Mouse (Mus musculus) liver, embryonic 14.5 days (tissue): Measurements from ENCODE around the gene Acin1. TPM values are rescaled to one million over a fixed set of nuclear protein-coding genes. Genes with fewer than 3 reads are reported as not detected.

ENCODE experiments used
- ATAC-seq: fragments of 200-750 bp; cut with Nextera tagmentation; 2 replicates; pipeline ENCODE4 v1.8.0; 2017; ENCODE audit warnings: moderate number of reproducible peaks, mild to moderate bottlenecking, moderate library complexity; ENCODE audit not compliant: insufficient read depth
- DNase-seq, 3 experiments: peaks; one replicate each; pipeline ENCODE4 v3.0.0-alpha.2; 2012 to 2013; ENCODE audit warnings: low read depth in 3 of 3, low spot score in 3 of 3
- H3K27ac ChIP-seq: fragments of 300-500 bp; sonication (generic); 2 replicates; pipeline ENCODE4 v1.5.1; 2014; ENCODE audit warnings: moderate library complexity, mild to moderate bottlenecking, control low read depth, inconsistent platforms
- H3K27me3 ChIP-seq: fragments of 300-500 bp; sonication (generic); 2 replicates; pipeline ENCODE4 v1.6.1; 2014; ENCODE audit warnings: mild to moderate bottlenecking, low read length, moderate library complexity; ENCODE audit not compliant: control insufficient read depth, insufficient read depth
- H3K36me3 ChIP-seq: fragments of 300-500 bp; sonication (generic); replicated peaks from 2 replicates; pipeline ENCODE4 v1.6.1; 2014; ENCODE audit warnings: low read depth; ENCODE audit not compliant: control insufficient read depth, insufficient read depth
- H3K4me1 ChIP-seq, 2 experiments: fragments of 200-500 bp in 1 of 2; fragments of 300-500 bp in 1 of 2; sonication (generic) in 1 of 2; replicated peaks; 2 replicates each; pipeline ENCODE4 v1.6.1; 2012 to 2014; ENCODE audit warnings: antibody characterized with exemption in 1 of 2, inconsistent platforms in 1 of 2, low read length in 1 of 2; ENCODE audit not compliant: control insufficient read depth in 2 of 2, insufficient read depth in 2 of 2
- H3K4me2 ChIP-seq: fragments of 300-500 bp; sonication (generic); 2 replicates; pipeline ENCODE4 v1.6.1; 2014; ENCODE audit warnings: low read depth, mild to moderate bottlenecking, control low read depth, moderate library complexity
- H3K4me3 ChIP-seq, 2 experiments: fragments of 200-500 bp in 1 of 2; fragments of 300-500 bp in 1 of 2; sonication (generic) in 1 of 2; 2 replicates each; pipeline ENCODE4 v1.5.1; 2012 to 2014; ENCODE audit warnings: low read depth in 2 of 2, low read length in 2 of 2, mild to moderate bottlenecking in 2 of 2, control low read depth in 1 of 2, inconsistent platforms in 1 of 2, moderate library complexity in 1 of 2; ENCODE audit not compliant: insufficient read depth in 1 of 2
- H3K9ac ChIP-seq: fragments of 300-500 bp; sonication (generic); replicated peaks from 2 replicates; pipeline ENCODE4 v1.6.1; 2014; ENCODE audit warnings: mild to moderate bottlenecking, control low read depth, moderate library complexity
- H3K9me3 ChIP-seq: fragments of 300-500 bp; sonication (generic); 2 replicates; pipeline ENCODE4 v1.6.1; 2016; ENCODE audit warnings: low read length, mixed read lengths; ENCODE audit not compliant: control insufficient read depth
- CTCF ChIP-seq: IDR thresholded peaks from 2 replicates; pipeline ENCODE4 v1.5.1; 2016; ENCODE audit warnings: antibody characterized with exemption, low read depth, control low read depth
- EP300 ChIP-seq: IDR thresholded peaks from 2 replicates; pipeline ENCODE4 v1.6.1; 2016; ENCODE audit warnings: antibody characterized with exemption, low read depth
- WGBS: fragments of 180-500 bp; shearing (Covaris S2); extraction: QIAGEN DNeasy Blood & Tissue Kit; methylation state at CpG from one replicate; pipeline ENCODE4 v1.1.7; 2014; ENCODE audit not compliant: insufficient replicate concordance; 5-methylcytosine and 5-hydroxymethylcytosine counted together
- polyA plus RNA-seq, 2 experiments: library from polyadenylated mRNA; depleted of rRNA in 1 of 2; stranded (reverse) in 1 of 2; unstranded in 1 of 2; fragments of >200 nt; fragmentation: Nextera tagmentation in 1 of 2; extraction: Ambion mirVana in 1 of 2; gene quantifications; 2 replicates each; pipeline versions ENCODE4 v1.2.1 to v1.2.3; 2012 to 2014

The Acin1 gene
- polyA plus RNA-seq, 2 experiments, result 43.2 to 64.5 TPM

GRCm38 (mm10) chr14:54634182-54634581 is 52.5 kb downstream of the Acin1 start:
- no peak for ATAC-seq
- TF ChIP-seq CTCF (peak; percentile 39), EP300 (no peak)
- no peaks in the 10 kb centered on the region for H3K9me3 ChIP-seq
- H3K4me2 ChIP-seq, result no peak overlapping the region
- no peaks in the 10 kb centered on the region for H3K27me3 ChIP-seq
- DNase-seq, result no peak
- 62% methylated on average over 4 of the region's 4 CpGs for WGBS
- no peak overlapping the region for H3K27ac ChIP-seq
- no peak overlapping the region for H3K9ac ChIP-seq
- no peaks in the 10 kb centered on the region for H3K4me1 ChIP-seq
- H3K4me3 ChIP-seq, result no peak overlapping the region
- H3K36me3 ChIP-seq, result no peaks in the 10 kb centered on the region

- TF ChIP-seq EP300 (no peak), CTCF (no peak)
- no peak overlapping the region for H3K9ac ChIP-seq
- DNase-seq, result no peak
- H3K9me3 ChIP-seq, result no peaks in the 10 kb centered on the region
- H3K36me3 ChIP-seq, result no peaks in the 10 kb centered on the region
- no peak overlapping the region for H3K4me2 ChIP-seq
- no peak overlapping the region for H3K4me3 ChIP-seq
- no peaks in the 10 kb centered on the region for H3K4me1 ChIP-seq
- ATAC-seq, result no peak
- H3K27me3 ChIP-seq, result no peaks in the 10 kb centered on the region
- 88% methylated on average over 37 of the region's 37 CpGs for WGBS
- H3K27ac ChIP-seq, result no peak overlapping the region
These were observed 54.5 kb downstream of the Acin1 start for GRCm38 (mm10) chr14:54632252-54632651.

- Histone ChIP-seq H3K4me1 (no peaks in the 10 kb centered on the region), H3K36me3 (no peaks in the 10 kb centered on the region), H3K4me3 (no peak overlapping the region), H3K27ac (no peak overlapping the region), H3K9me3 (no peaks in the 10 kb centered on the region), H3K9ac (no peak overlapping the region), H3K27me3 (no peaks in the 10 kb centered on the region), H3K4me2 (no peak overlapping the region)
- no peak for TF ChIP-seq EP300
- TF ChIP-seq CTCF, result no peak
- WGBS, result 74% methylated on average over 4 of the region's 4 CpGs
- ATAC-seq (no peak), DNase-seq (no peak)
These were observed 55.5 kb downstream of the Acin1 start for GRCm38 (mm10) chr14:54631240-54631599.

GRCm38 (mm10) chr14:54630583-54631239 is 56.0 kb downstream of the Acin1 start:
- 44% methylated on average over 11 of the region's 11 CpGs for WGBS

GRCm38 (mm10) chr14:54629797-54630196 is 56.9 kb downstream of the Acin1 start:
- Histone ChIP-seq H3K27me3 (no peaks in the 10 kb centered on the region), H3K4me2 (no peak overlapping the region), H3K9ac (no peak overlapping the region), H3K9me3 (no peaks in the 10 kb centered on the region), H3K4me1 (no peaks in the 10 kb centered on the region), H3K4me3 (no peak overlapping the region), H3K27ac (no peak overlapping the region), H3K36me3 (no peaks in the 10 kb centered on the region)
- TF ChIP-seq EP300, result no peak
- no peak for TF ChIP-seq CTCF
- WGBS, result 37% methylated on average over 2 of the region's 2 CpGs
- DNase-seq, result no peak
- ATAC-seq, result no peak

More at GRCm38 (mm10) chr14:54630583-54631239, 56.0 kb downstream of the Acin1 start:
- H3K27ac ChIP-seq, result no peak overlapping the region
- no peak overlapping the region for H3K4me2 ChIP-seq
- H3K9ac ChIP-seq, result no peak overlapping the region
- ATAC-seq, result no peak
- DNase-seq, result no peak
- H3K27me3 ChIP-seq, result no peaks in the 10 kb centered on the region
- no peaks in the 10 kb centered on the region for H3K4me1 ChIP-seq
- no peaks in the 10 kb centered on the region for H3K9me3 ChIP-seq
- no peak overlapping the region for H3K4me3 ChIP-seq
- H3K36me3 ChIP-seq, result no peaks in the 10 kb centered on the region
- TF ChIP-seq CTCF (no peak), EP300 (no peak)
